Comparison of ENCODE assay signal across 11 mouse cellular contexts in the genomic region with DNA sequence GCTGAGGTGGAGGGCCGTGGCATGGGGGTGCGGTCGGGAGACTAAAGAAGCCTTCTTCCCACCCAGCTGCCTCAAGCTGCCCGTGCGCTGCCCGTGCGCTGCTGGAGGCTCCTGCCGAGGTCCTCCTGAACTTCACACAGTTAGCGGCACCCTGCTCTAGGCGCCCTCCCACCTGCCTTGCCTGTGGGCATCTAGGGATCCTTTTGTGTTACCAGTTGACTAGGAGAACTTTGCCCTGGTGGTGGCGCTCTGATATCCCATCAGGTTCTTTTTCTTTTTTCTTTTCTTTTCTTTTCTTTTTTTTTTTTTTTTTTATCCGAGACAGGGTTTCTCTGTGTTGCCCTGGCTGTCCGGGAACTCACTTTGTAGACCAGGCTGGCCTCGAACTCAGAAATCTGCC. TPM values are rescaled to one million over a fixed set of nuclear protein-coding genes. Genes with fewer than 3 reads are reported as not detected.
A peak's percentile ranks its signal among the peaks of the same experiment; 100 is the strongest.
DNase-seq lines count a peak whose midpoint lies in the region; ATAC-seq and TF ChIP-seq lines count a peak whose summit lies in the region.
"Had no signal": no experiment of that assay in that cellular context is flagged by ENCODE, and none has a peak within 500 bp of the region (broad histone marks: within the 10 kb centered on the region; RNA-seq: fewer than 3 reads in every experiment).

No protein-coding gene starts in this region.

- TF ChIP-seq CTCF in lung, adult 2 months (IDR thresholded peaks at IDR 0.05; ENCODE audit: insufficient read depth, low read length): no peak

- no peak for ATAC-seq in lung, embryonic 16.5 days (ENCODE audit: low read depth)
- ATAC-seq in neural tube, embryonic 15.5 days (ENCODE audit: low FRiP score): no peak

- WGBS in lung, embryonic 16.5 days: 25% methylated on average over 14 of the region's 14 CpGs
- WGBS in lung, adult 2 months: 38% methylated on average over 14 of the region's 14 CpGs
- 37% methylated on average over 14 of the region's 14 CpGs for WGBS in neural tube, embryonic 15.5 days

- H3K4me2 ChIP-seq in lung, embryonic 16.5 days (ENCODE audit: low read depth, low read length): peak overlapping the region; percentile 31
- H3K4me2 ChIP-seq in neural tube, embryonic 15.5 days: 0 out of 2 replicates have a peak overlapping the region, but pooled peaks have one; percentile 4
- H3K4me2 ChIP-seq: limb, embryonic 15.5 days had no signal

- peaks cover 7% of the 10 kb centered on the region; the same call in 1 of the 2 replicates for H3K4me1 ChIP-seq in lung, embryonic 16.5 days (replicated peaks; ENCODE audit: control insufficient read depth, insufficient read depth, low read length)
- no peaks in the 10 kb centered on the region for H3K4me1 ChIP-seq in lung, adult 2 months (ENCODE audit: control insufficient read depth, insufficient read depth, low read length)
- H3K4me1 ChIP-seq in neural tube, embryonic 15.5 days: peaks cover 16% of the 10 kb centered on the region

- TF ChIP-seq POLR2A in lung, adult 2 months (IDR thresholded peaks at IDR 0.05; ENCODE audit: borderline replicate concordance, extremely low read depth, low read depth, low read length): no peak

- H3K9me3 ChIP-seq in lung, embryonic 16.5 days (ENCODE audit: control insufficient read depth, low read length): no peaks in the 10 kb centered on the region
- H3K9me3 ChIP-seq in neural tube, embryonic 15.5 days (replicated peaks): no peaks in the 10 kb centered on the region
- H3K9me3 ChIP-seq: limb, embryonic 15.5 days had no signal

- no peak overlapping the region for H3K9ac ChIP-seq in lung, embryonic 16.5 days (ENCODE audit: low read length)
- no peak overlapping the region for H3K9ac ChIP-seq in neural tube, embryonic 15.5 days (replicated peaks)
- H3K9ac ChIP-seq: limb, embryonic 15.5 days had no signal

- H3K4me3 ChIP-seq in lung, embryonic 16.5 days (ENCODE audit: low read length): no peak overlapping the region
- H3K4me3 ChIP-seq in lung, adult 2 months (replicated peaks; ENCODE audit: extremely low read depth, low read depth, low read length): no peak overlapping the region
- no peak overlapping the region for H3K4me3 ChIP-seq in neural tube, embryonic 15.5 days (replicated peaks)
- H3K4me3 ChIP-seq: limb, embryonic 15.5 days had no signal

- peak; percentile 8 for DNase-seq in embryo, embryonic 11 days
- DNase-seq in embryo, embryonic 10.5 days (ENCODE audit: low spot score): no peak
- DNase-seq in lung, adult 2 months: no peak
- peak; percentile 23 for DNase-seq in induced T-regulatory cell, adult 2 months (ENCODE audit: low read depth)
- no peak for DNase-seq in layer of hippocampus, adult 9-10 months (ENCODE audit: low spot score)
- no peak for DNase-seq in gastrocnemius, adult 18-20 months (ENCODE audit: low spot score)

- H3K36me3 ChIP-seq in lung, embryonic 16.5 days (ENCODE audit: control insufficient read depth, insufficient read depth, low read length): no peaks in the 10 kb centered on the region
- no peaks in the 10 kb centered on the region for H3K36me3 ChIP-seq in neural tube, embryonic 15.5 days
- H3K36me3 ChIP-seq: limb, embryonic 15.5 days had no signal

- H3K27me3 ChIP-seq in lung, embryonic 16.5 days (ENCODE audit: control insufficient read depth, insufficient read depth, low read depth, low read length): peaks cover 3% of the 10 kb centered on the region
- peaks cover 4% of the 10 kb centered on the region; the same call in 1 of the 2 replicates for H3K27me3 ChIP-seq in neural tube, embryonic 15.5 days (replicated peaks)
- H3K27me3 ChIP-seq: limb, embryonic 15.5 days had no signal

- no peak overlapping the region for H3K27ac ChIP-seq in lung, embryonic 16.5 days (ENCODE audit: low read length)
- H3K27ac ChIP-seq in neural tube, embryonic 15.5 days (replicated peaks): no peak overlapping the region
- H3K27ac ChIP-seq: limb, embryonic 15.5 days had no signal

RNA-seq across cellular contexts. Expression of a gene that starts 19.4 kb away (rescaled TPM):
- not detected in 2 replicates for polyA plus RNA-seq in lung, embryonic 16.5 days (2015; fragmentation: Nextera tagmentation; extraction: Ambion mirVana)
- not detected in 2 replicates for polyA plus RNA-seq in lung, adult 2 months (2012; rRNA removed)
- polyA plus RNA-seq in neural tube, embryonic 15.5 days (2015; fragmentation: Nextera tagmentation; extraction: Ambion mirVana): not detected in 2 replicates
- total RNA-seq in gastrocnemius, adult 18-20 months (2021): not detected
- total RNA-seq: adrenal gland, postnatal 4 days had no signal
- polyA plus RNA-seq: limb, embryonic 15.5 days; neural tube, embryonic 14.5 days had no signal

RNA-seq across cellular contexts. Expression of a gene that starts 31.7 kb away (rescaled TPM):
- polyA plus RNA-seq in lung, embryonic 16.5 days (2015; fragmentation: Nextera tagmentation; extraction: Ambion mirVana): not detected in 2 replicates
- polyA plus RNA-seq in lung, adult 2 months (2012; rRNA removed): not detected in 2 replicates
- not detected in 2 replicates for polyA plus RNA-seq in neural tube, embryonic 15.5 days (2015; fragmentation: Nextera tagmentation; extraction: Ambion mirVana)
- not detected for total RNA-seq in gastrocnemius, adult 18-20 months (2021)
- total RNA-seq: adrenal gland, postnatal 4 days had no signal
- polyA plus RNA-seq: limb, embryonic 15.5 days; neural tube, embryonic 14.5 days had no signal

RNA-seq across cellular contexts. Expression of a gene that starts 39.1 kb away (rescaled TPM):
- 1.5 and 1.8 TPM in 2 replicates for polyA plus RNA-seq in lung, embryonic 16.5 days (2015; fragmentation: Nextera tagmentation; extraction: Ambion mirVana)
- polyA plus RNA-seq in lung, adult 2 months (2012; rRNA removed): 5.5 and 7.0 TPM in 2 replicates
- polyA plus RNA-seq in neural tube, embryonic 15.5 days (2015; fragmentation: Nextera tagmentation; extraction: Ambion mirVana): 16.0 and 18.7 TPM in 2 replicates
- under 1 TPM; 0.16 to 0.26 TPM for total RNA-seq in gastrocnemius, adult 18-20 months (2021)

RNA-seq across cellular contexts. Expression of a gene that starts 49.8 kb away (rescaled TPM):
- polyA plus RNA-seq in lung, embryonic 16.5 days (2015; fragmentation: Nextera tagmentation; extraction: Ambion mirVana): not detected in 2 replicates
- polyA plus RNA-seq in lung, adult 2 months (2012; rRNA removed): 27.0 TPM in 1 of 2 replicates, not detected in the other
- 1.3 TPM in 1 of 2 replicates, not detected in the other for polyA plus RNA-seq in neural tube, embryonic 15.5 days (2015; fragmentation: Nextera tagmentation; extraction: Ambion mirVana)
- not detected for total RNA-seq in gastrocnemius, adult 18-20 months (2021)
- polyA plus RNA-seq: limb, embryonic 15.5 days; neural tube, embryonic 14.5 days had no signal

RNA-seq across cellular contexts. Expression of a gene that starts 53.7 kb away (rescaled TPM):
- polyA plus RNA-seq in lung, embryonic 16.5 days (2015; fragmentation: Nextera tagmentation; extraction: Ambion mirVana): 46.6 and 47.1 TPM in 2 replicates
- polyA plus RNA-seq in lung, adult 2 months (2012; rRNA removed): 24.2 and 24.3 TPM in 2 replicates
- polyA plus RNA-seq in neural tube, embryonic 15.5 days (2015; fragmentation: Nextera tagmentation; extraction: Ambion mirVana): 5.3 and 33.8 TPM in 2 replicates
- 1 to 10 TPM in 1 of 2 experiments, under 1 TPM in 1; 0.82 to 1.8 TPM for total RNA-seq in gastrocnemius, adult 18-20 months (2021)

Comparison
In these comparisons a context has a peak if more than half of its experiments do, and no peak if none do; other contexts are left out.
1. DNase-seq: peak in embryo, embryonic 11 days (single experiment) and induced T-regulatory cell, adult 2 months (single experiment); none in embryo, embryonic 10.5 days (single experiment), lung, adult 2 months (single experiment), layer of hippocampus, adult 9-10 months (single experiment) and gastrocnemius, adult 18-20 months (single experiment).